ENCODE assay signal across 16 mouse cellular contexts in the genomic region with DNA sequence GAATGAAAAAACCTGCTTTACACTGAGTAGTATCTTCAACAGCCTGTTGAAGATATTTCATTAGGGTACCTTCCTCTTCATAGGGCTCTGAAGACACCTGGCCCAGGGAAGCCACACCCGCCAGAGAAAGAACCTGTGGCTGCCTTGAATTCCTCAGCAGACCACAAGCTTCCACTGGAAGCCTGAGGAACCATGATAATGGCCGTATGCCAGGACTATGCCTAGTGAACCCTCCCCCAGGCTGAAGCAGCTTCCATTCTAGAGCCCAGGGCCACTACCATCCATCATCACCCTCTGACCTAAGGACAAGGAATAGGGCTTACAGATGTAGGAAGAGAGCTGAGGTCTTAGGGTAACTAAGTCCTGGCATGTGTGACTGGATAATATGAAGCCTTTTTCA. TPM values are rescaled to one million over a fixed set of nuclear protein-coding genes. Genes with fewer than 3 reads are reported as not detected.
DNase-seq lines count a peak whose midpoint lies in the region; ATAC-seq and TF ChIP-seq lines count a peak whose summit lies in the region.
"Had no signal": no experiment of that assay in that cellular context is flagged by ENCODE, and none has a peak within 500 bp of the region (broad histone marks: within the 10 kb centered on the region; RNA-seq: fewer than 3 reads in every experiment).

No protein-coding gene starts in this region.

- peaks cover 47% of the 10 kb centered on the region for H3K79me2 ChIP-seq in myocyte (ENCODE audit: control insufficient read depth, insufficient read depth)

- H3K9me3 ChIP-seq in heart, embryonic 13.5 days, result no peaks in the 10 kb centered on the region
- no peaks in the 10 kb centered on the region for H3K9me3 ChIP-seq in megakaryocyte, embryonic 14.5 days
- H3K9me3 ChIP-seq: limb, embryonic 10.5 days; liver, embryonic 15.5 days; neural tube, embryonic 12.5 days had no signal

- WGBS in heart, embryonic 13.5 days, result 49% methylated on average over 2 of the region's 2 CpGs

- no peaks in the 10 kb centered on the region for H3K27me3 ChIP-seq in heart, embryonic 13.5 days (replicated peaks)
- H3K27me3 ChIP-seq in megakaryocyte, embryonic 14.5 days (replicated peaks), result no peaks in the 10 kb centered on the region
- no peaks in the 10 kb centered on the region for H3K27me3 ChIP-seq in myocyte (ENCODE audit: control insufficient read depth, insufficient read depth, insufficient read length)
- H3K27me3 ChIP-seq: liver, embryonic 15.5 days; neural tube, embryonic 12.5 days had no signal

- no peak for ATAC-seq in heart, embryonic 13.5 days (ENCODE audit: extremely low read depth, insufficient number of reproducible peaks, low FRiP score, low TSS enrichment)
- ATAC-seq in megakaryocyte, adult 5-6 weeks (ENCODE audit: poor library complexity, severe bottlenecking), result no peak
- ATAC-seq: forebrain, embryonic 16.5 days had no signal

- H3K9ac ChIP-seq in heart, embryonic 13.5 days, result no peak overlapping the region
- H3K9ac ChIP-seq: liver, embryonic 15.5 days; neural tube, embryonic 12.5 days had no signal

- no peak overlapping the region for H3K4me2 ChIP-seq in heart, embryonic 13.5 days
- H3K4me2 ChIP-seq in myocyte (ENCODE audit: low read depth), result peak overlapping the region; percentile 9
- H3K4me2 ChIP-seq: liver, embryonic 15.5 days; neural tube, embryonic 12.5 days had no signal

- DNase-seq in adrenal gland, adult 2 months, result peak; percentile 57
- no peak for DNase-seq in adrenal gland, postnatal 4 days (ENCODE audit: low spot score in 2 of 2)
- no peak for DNase-seq in heart, postnatal 25 days (ENCODE audit: low spot score)
- DNase-seq in gastrocnemius, postnatal 4 days (ENCODE audit: low spot score in 2 of 2), result no peak
- DNase-seq: heart, postnatal 36 days; kidney, adult 8-10 months; layer of hippocampus, postnatal 36 days had no signal

- peaks cover 56% of the 10 kb centered on the region for H3K4me1 ChIP-seq in heart, embryonic 13.5 days
- H3K4me1 ChIP-seq in megakaryocyte, embryonic 14.5 days, result peaks cover 100% of the 10 kb centered on the region

- H3K36me3 ChIP-seq in heart, embryonic 13.5 days, result peaks cover 92% of the 10 kb centered on the region
- H3K36me3 ChIP-seq in megakaryocyte, embryonic 14.5 days (replicated peaks; ENCODE audit: low read length), result peaks cover 100% of the 10 kb centered on the region
- H3K36me3 ChIP-seq in myocyte (ENCODE audit: control insufficient read depth, insufficient read depth), result peaks cover 45% of the 10 kb centered on the region

- no peak overlapping the region for H3ac ChIP-seq in myocyte (ENCODE audit: control insufficient read depth, insufficient read length)

- TF ChIP-seq POLR2A in myocyte (IDR thresholded peaks at IDR 0.05; ENCODE audit: insufficient read length, low read depth), result no peak

- no peak overlapping the region for H3K4me3 ChIP-seq in heart, embryonic 13.5 days
- peak overlapping the region; percentile 67 for H3K4me3 ChIP-seq in megakaryocyte, embryonic 14.5 days (replicated peaks)
- no peak overlapping the region for H3K4me3 ChIP-seq in myocyte
- H3K4me3 ChIP-seq: erythroblast, embryonic 14.5 days; limb, embryonic 10.5 days; liver, embryonic 15.5 days; neural tube, embryonic 12.5 days had no signal

- intact Hi-C loops in heart, postnatal 25 days (cut with DNase I), result no loop called here

- peak overlapping the region; percentile 21; the same call in 1 of the 2 replicates for H3K27ac ChIP-seq in heart, embryonic 13.5 days (replicated peaks)
- H3K27ac ChIP-seq: limb, embryonic 10.5 days; liver, embryonic 15.5 days; neural tube, embryonic 12.5 days had no signal

TF ChIP-seq in myocyte, 11 proteins besides CTCF, POLR2A, EP300 and RAD21:
- TF ChIP-seq MAX (IDR thresholded peaks at IDR 0.05; ENCODE audit: low read depth) (no peak), CEBPB (IDR thresholded peaks at IDR 0.05; ENCODE audit: insufficient read depth, poor library complexity, severe bottlenecking) (no peak), MYOG (IDR thresholded peaks at IDR 0.05; ENCODE audit: control insufficient read depth in 1 of 3, insufficient read depth in 1 of 3, insufficient read length in 2 of 3, low read depth in 2 of 3) (no peak), TCF3 (IDR thresholded peaks at IDR 0.05; ENCODE audit: insufficient read length, low read depth) (no peak), TCF12 (IDR thresholded peaks at IDR 0.05; ENCODE audit: insufficient read depth, poor library complexity, severe bottlenecking) (no peak)
TF ChIP-seq in myocyte: peak in this region for 0.

RNA-seq across cellular contexts. Expression of gene Sh2b3, which starts 17.3 kb away (rescaled TPM):
- 10 to 100 TPM; 28.8 to 32.1 TPM for total RNA-seq in adrenal gland, adult 2 months (2021)
- 138 and 147 TPM in 2 replicates for polyA plus RNA-seq in adrenal gland, adult 2 months (2012; rRNA removed)
- total RNA-seq in adrenal gland, postnatal 4 days (2021), result 10 to 100 TPM; 49.7 to 54.1 TPM
- 13.3 and 14.7 TPM in 2 replicates for polyA plus RNA-seq in heart, embryonic 13.5 days (2015; fragmentation: Nextera tagmentation; extraction: Ambion mirVana)
- total RNA-seq in heart, postnatal 25 days (2021), result 10 to 100 TPM; 20.3 to 27.3 TPM
- polyA plus RNA-seq in megakaryocyte, embryonic 14.5 days (2012; ENCODE audit: insufficient read depth, low replicate concordance), result 156 and 517 TPM in 2 replicates
- total RNA-seq in megakaryocyte, adult 5-6 weeks (2015), result 82.9 and 83.8 TPM in 2 replicates
- total RNA-seq in megakaryocyte, adult 5-6 weeks (2017), result 46.3 and 55.6 TPM in 2 replicates
- 37.4 TPM for polyA plus RNA-seq in myocyte (2012; fragmentation: generic; extraction: Trizol)
- total RNA-seq in gastrocnemius, postnatal 4 days (2021), result 10 to 100 TPM; 29.4 to 30.0 TPM

RNA-seq across cellular contexts. Expression of gene Pheta1, which starts 28.6 kb away (rescaled TPM):
- total RNA-seq in adrenal gland, adult 2 months (2021), result 1 to 10 TPM; 5.6 to 9.2 TPM
- polyA plus RNA-seq in adrenal gland, adult 2 months (2012; rRNA removed), result 24.3 and 27.4 TPM in 2 replicates
- 10 to 100 TPM; 12.8 to 13.6 TPM for total RNA-seq in adrenal gland, postnatal 4 days (2021)
- polyA plus RNA-seq in heart, embryonic 13.5 days (2015; fragmentation: Nextera tagmentation; extraction: Ambion mirVana), result 14.9 and 17.2 TPM in 2 replicates
- total RNA-seq in heart, postnatal 25 days (2021), result 10 to 100 TPM; 12.2 to 13.2 TPM
- polyA plus RNA-seq in megakaryocyte, embryonic 14.5 days (2012; ENCODE audit: insufficient read depth, low replicate concordance), result 12.8 and 13.0 TPM in 2 replicates
- 0.78 and 1.2 TPM in 2 replicates for total RNA-seq in megakaryocyte, adult 5-6 weeks (2015)
- 0.69 and 1.8 TPM in 2 replicates for total RNA-seq in megakaryocyte, adult 5-6 weeks (2017)
- polyA plus RNA-seq in myocyte (2012; fragmentation: generic; extraction: Trizol), result 9.8 TPM
- total RNA-seq in gastrocnemius, postnatal 4 days (2021), result 1 to 10 TPM; 9.5 to 9.9 TPM
